Mouse (Mus musculus): ENCODE results near the gene Taco1.

DNA sequence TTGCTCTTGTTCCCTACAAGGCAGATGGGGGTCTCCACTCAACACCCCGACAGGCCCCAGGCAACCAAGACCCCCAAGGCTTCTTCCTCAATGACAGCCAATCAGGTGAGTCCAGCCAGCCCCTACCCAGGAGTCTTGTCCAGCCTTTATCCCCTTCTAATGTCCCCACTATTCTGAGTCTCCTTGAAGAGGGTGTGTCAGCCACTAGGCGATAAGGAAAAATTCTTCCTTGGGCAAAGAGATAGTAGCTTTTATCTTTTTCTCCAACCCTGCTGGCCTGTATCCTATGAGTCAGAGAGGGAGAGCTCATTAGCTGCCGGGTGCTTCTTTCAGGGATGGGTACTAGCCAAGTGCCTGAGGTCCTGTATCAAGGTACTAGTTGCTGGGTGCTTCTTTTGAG is 40.1 kb upstream of the Taco1 start:
- TF ChIP-seq CTCF (IDR thresholded peaks at IDR 0.05; ENCODE audit: borderline replicate concordance, insufficient read depth, low read length) (no peak), POLR2A (IDR thresholded peaks at IDR 0.05; ENCODE audit: low read depth, low read length) (no peak)

All from embryonic fibroblast, embryonic 13.5 days (primary cell).